Mouse (Mus musculus) forebrain, postnatal 0 days (tissue): ENCODE data around the gene Spn. TPM values are rescaled to one million over a fixed set of nuclear protein-coding genes. Genes with fewer than 3 reads are reported as not detected.

Experiments
- ATAC-seq: fragments of 200-750 bp; cut with Nextera tagmentation; 2 replicates; pipeline ENCODE4 v1.8.0; 2017; ENCODE audit warnings: mild to moderate bottlenecking, moderate library complexity
- DNase-seq: peaks from one replicate; pipeline ENCODE4 v3.0.0-alpha.2; 2015
- H3K27ac ChIP-seq: fragments of 300-500 bp; sonication (generic); 2 replicates; pipeline ENCODE4 v1.5.1; 2014; ENCODE audit warnings: low read depth, mild to moderate bottlenecking, antibody characterized with exemption, low read length, moderate library complexity, mixed read lengths
- H3K27me3 ChIP-seq: fragments of 300-500 bp; sonication (generic); 2 replicates; pipeline ENCODE4 v1.6.1; 2014; ENCODE audit warnings: mild to moderate bottlenecking, low read length, mixed read lengths; ENCODE audit not compliant: insufficient read depth
- H3K36me3 ChIP-seq: fragments of 300-500 bp; sonication (generic); 2 replicates; pipeline ENCODE4 v1.6.1; 2014; ENCODE audit warnings: mild to moderate bottlenecking, moderate library complexity; ENCODE audit not compliant: insufficient read depth
- H3K4me1 ChIP-seq: fragments of 300-500 bp; sonication (generic); 2 replicates; pipeline ENCODE4 v1.6.1; 2014; ENCODE audit warnings: antibody characterized with exemption; ENCODE audit not compliant: insufficient read depth
- H3K4me2 ChIP-seq: fragments of 300-500 bp; sonication (generic); 2 replicates; pipeline ENCODE4 v1.6.1; 2014; ENCODE audit warnings: low read depth, mild to moderate bottlenecking, moderate library complexity
- H3K4me3 ChIP-seq: fragments of 300-500 bp; sonication (generic); 2 replicates; pipeline ENCODE4 v1.5.1; 2014; ENCODE audit warnings: low read depth, low read length, mixed read lengths
- H3K9ac ChIP-seq: fragments of 300-500 bp; sonication (generic); 2 replicates; pipeline ENCODE4 v1.6.1; 2014; ENCODE audit warnings: mild to moderate bottlenecking
- H3K9me3 ChIP-seq: fragments of 300-500 bp; sonication (generic); 2 replicates; pipeline ENCODE4 v1.6.1; 2016; ENCODE audit warnings: low read length
- CTCF ChIP-seq: sonication (generic); IDR thresholded peaks from 2 replicates; pipeline ENCODE4 v1.5.1; 2016; ENCODE audit warnings: antibody characterized with exemption, control low read depth, low read depth
- WGBS: fragments of 180-500 bp; shearing (Covaris S2); extraction: QIAGEN DNeasy Blood & Tissue Kit; methylation state at CpG from one replicate; pipeline ENCODE4 v1.1.7; 2014; 5-methylcytosine and 5-hydroxymethylcytosine counted together
- polyA plus RNA-seq: library from polyadenylated mRNA; unstranded; fragments of >200 nt; fragmentation: Nextera tagmentation; extraction: Ambion mirVana; gene quantifications from 2 replicates; pipeline ENCODE4 v1.2.1, GENCODE M21; 2015
- total RNA-seq: library from RNA; depleted of rRNA; stranded (reverse); fragments of >200 nt; gene quantifications from 2 replicates; pipeline ENCODE4 v1.2.3, GENCODE M21; 2014

Gene Spn
- total and polyA plus RNA-seq, 2 experiments from 2014 or later = 0.10 to 0.14 TPM

DNA sequence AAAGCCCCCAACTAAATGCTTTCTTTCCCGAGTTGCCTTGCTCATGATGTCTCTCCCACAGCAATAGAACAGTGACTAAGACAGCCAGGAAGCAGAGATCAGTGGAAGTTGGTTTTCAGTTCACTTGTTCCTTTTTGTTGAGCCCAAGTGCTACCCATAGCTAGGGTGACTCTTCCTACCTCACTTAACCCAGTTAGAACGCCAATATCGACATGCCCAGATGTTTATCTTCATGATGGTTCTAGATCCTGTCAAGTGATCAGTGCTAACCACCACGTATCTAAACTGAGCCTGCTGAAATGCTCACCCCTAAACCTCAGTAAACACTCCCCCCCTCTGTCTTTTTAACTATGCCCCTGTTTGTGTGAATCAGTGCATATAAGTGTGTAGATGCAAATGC, 38.1 kb downstream of the Spn start:
- Histone ChIP-seq H3K27me3 (no peaks in the 10 kb centered on the region), H3K36me3 (no peaks in the 10 kb centered on the region), H3K27ac (no peak overlapping the region), H3K9ac (no peak overlapping the region), H3K4me1 (no peaks in the 10 kb centered on the region), H3K4me2 (no peak overlapping the region), H3K4me3 (no peak overlapping the region), H3K9me3 (no peaks in the 10 kb centered on the region)
- TF ChIP-seq CTCF = no peak
- ATAC-seq (no peak), DNase-seq (no peak)
- WGBS = 84% methylated on average over 4 of the region's 4 CpGs

DNA sequence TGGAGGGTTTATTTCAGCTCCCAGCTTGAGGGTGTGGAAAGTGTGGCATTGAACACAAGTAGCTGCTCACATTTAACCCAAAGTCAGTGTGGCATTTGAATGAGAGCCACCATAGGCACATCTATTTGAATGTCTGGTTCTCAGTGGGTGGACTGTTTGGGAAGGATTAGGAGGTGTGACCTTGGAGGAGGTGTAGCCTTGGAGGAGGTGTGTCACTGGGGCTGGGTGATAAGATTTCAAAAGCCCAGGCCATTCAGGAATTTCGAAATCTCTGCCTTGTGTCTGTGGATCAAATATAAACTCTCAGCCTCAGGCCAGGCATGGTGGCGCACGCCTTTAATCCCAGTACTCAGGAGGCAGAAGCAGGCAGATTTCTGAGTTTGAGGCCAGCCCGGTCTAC, 38.7 kb downstream of the Spn start:
- DNase-seq = no peak
- Histone ChIP-seq H3K4me3 (no peak overlapping the region), H3K36me3 (no peaks in the 10 kb centered on the region), H3K27ac (no peak overlapping the region), H3K9ac (no peak overlapping the region), H3K9me3 (no peaks in the 10 kb centered on the region), H3K4me1 (no peaks in the 10 kb centered on the region), H3K27me3 (no peaks in the 10 kb centered on the region), H3K4me2 (no peak overlapping the region)
- TF ChIP-seq CTCF = no peak
- ATAC-seq = no peak
- WGBS = 88% methylated on average over 4 of the region's 4 CpGs

GRCm38 (mm10) chr7:127098521-127098920, 39.1 kb downstream of the Spn start:
- H3K4me3 ChIP-seq = no peak overlapping the region
- DNase-seq (no peak), ATAC-seq (no peak)
- H3K36me3 ChIP-seq = no peaks in the 10 kb centered on the region
- H3K9me3 ChIP-seq = no peaks in the 10 kb centered on the region
- no peak overlapping the region for H3K9ac ChIP-seq
- no peak for TF ChIP-seq CTCF
- 84% methylated on average over 5 of the region's 5 CpGs for WGBS
- no peaks in the 10 kb centered on the region for H3K4me1 ChIP-seq
- no peak overlapping the region for H3K27ac ChIP-seq
- H3K27me3 ChIP-seq = no peaks in the 10 kb centered on the region
- H3K4me2 ChIP-seq = no peak overlapping the region

- ATAC-seq (no peak), DNase-seq (no peak)
- Histone ChIP-seq H3K4me3 (no peak overlapping the region), H3K9me3 (no peaks in the 10 kb centered on the region), H3K27ac (no peak overlapping the region), H3K4me1 (no peaks in the 10 kb centered on the region), H3K9ac (no peak overlapping the region), H3K4me2 (no peak overlapping the region), H3K27me3 (no peaks in the 10 kb centered on the region), H3K36me3 (no peaks in the 10 kb centered on the region)
- 76% methylated on average over 7 of the region's 7 CpGs for WGBS
- TF ChIP-seq CTCF = no peak
Measured at GRCm38 (mm10) chr7:127096456-127096855, 41.2 kb downstream of the Spn start.

DNA sequence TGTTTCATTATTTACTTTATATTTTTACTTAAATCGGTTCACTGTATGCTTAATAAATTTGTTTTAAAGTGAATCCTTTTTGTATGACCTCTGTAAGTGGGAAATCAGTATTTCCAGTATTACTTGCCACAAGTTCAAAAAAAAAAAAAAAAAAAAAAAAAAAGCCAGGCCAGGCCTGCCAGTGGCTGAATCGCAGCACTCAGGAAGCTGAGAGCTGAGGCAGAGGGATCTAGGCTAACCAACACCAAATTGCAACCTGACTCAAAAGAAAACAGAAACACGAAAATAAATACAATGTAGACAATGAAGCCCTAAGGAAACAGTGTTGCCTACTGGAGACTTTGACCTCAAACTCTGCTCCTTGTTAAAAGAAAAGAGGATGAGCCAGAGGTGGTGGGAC, 43.7 kb downstream of the Spn start:
- ATAC-seq (no peak), DNase-seq (no peak)
- no peak for TF ChIP-seq CTCF
- no peak overlapping the region for H3K4me2 ChIP-seq
- H3K36me3 ChIP-seq = no peaks in the 10 kb centered on the region
- no peak overlapping the region for H3K9ac ChIP-seq
- no peaks in the 10 kb centered on the region for H3K4me1 ChIP-seq
- no peak overlapping the region for H3K4me3 ChIP-seq
- H3K27me3 ChIP-seq = no peaks in the 10 kb centered on the region
- H3K27ac ChIP-seq = no peak overlapping the region
- no peaks in the 10 kb centered on the region for H3K9me3 ChIP-seq
- 83% methylated on average over 3 of the region's 3 CpGs for WGBS

DNA sequence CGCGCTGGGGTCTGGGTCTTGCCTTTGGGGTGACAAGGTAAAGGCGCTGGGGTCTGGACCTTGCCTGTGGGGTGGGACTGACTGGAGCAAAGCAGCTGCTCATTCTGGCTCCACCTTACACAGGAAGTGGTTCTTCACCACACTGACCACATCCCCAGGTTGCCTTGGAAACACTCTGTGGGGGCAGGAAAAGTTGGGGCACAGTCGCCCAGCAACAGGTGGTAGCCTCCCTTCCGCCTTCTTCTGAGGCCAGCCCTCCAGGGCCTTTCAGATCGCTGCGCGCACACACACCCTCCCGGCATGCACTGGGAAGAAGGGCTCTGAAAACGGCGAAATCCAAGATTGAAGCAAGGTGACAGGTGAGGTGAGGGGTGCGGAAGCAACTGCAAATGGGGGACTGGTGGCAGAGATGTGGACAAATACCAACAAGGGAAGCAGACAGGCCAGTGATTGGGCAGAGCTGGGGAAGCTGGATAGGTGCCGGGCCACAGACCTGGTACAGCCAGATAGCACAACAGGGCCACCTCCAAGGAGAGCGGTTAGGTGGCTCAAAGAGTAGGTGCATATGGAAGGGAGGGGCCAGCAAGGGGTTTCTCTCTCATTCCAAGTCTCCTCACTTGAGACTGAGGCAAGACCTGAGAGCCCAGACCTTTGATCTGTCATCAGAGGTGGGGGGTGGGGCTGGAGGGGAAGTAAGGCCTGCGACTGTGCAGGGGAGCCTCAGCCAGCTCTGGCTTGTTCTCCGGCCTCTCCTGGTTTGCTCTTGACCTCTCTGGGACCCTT, 46.3 kb downstream of the Spn start, which contains the start of gene AI467606:
TSS of gene AI467606 (plus strand) at position 246 of the 783 bp plus-strand sequence.
- Histone ChIP-seq H3K36me3 (no peaks in the 10 kb centered on the region), H3K4me3 (no peak within 1 kb of the TSS), H3K27me3 (no peaks in the 10 kb centered on the region), H3K9ac (no peak within 1 kb of the TSS), H3K27ac (no peak within 1 kb of the TSS), H3K4me2 (no peak within 1 kb of the TSS), H3K9me3 (no peaks in the 10 kb centered on the region), H3K4me1 (no peaks in the 10 kb centered on the region)
- TF ChIP-seq CTCF = no peak
- WGBS = 81% methylated on average over 16 of the region's 16 CpGs
- ATAC-seq (no peak), DNase-seq (no peak)

DNA sequence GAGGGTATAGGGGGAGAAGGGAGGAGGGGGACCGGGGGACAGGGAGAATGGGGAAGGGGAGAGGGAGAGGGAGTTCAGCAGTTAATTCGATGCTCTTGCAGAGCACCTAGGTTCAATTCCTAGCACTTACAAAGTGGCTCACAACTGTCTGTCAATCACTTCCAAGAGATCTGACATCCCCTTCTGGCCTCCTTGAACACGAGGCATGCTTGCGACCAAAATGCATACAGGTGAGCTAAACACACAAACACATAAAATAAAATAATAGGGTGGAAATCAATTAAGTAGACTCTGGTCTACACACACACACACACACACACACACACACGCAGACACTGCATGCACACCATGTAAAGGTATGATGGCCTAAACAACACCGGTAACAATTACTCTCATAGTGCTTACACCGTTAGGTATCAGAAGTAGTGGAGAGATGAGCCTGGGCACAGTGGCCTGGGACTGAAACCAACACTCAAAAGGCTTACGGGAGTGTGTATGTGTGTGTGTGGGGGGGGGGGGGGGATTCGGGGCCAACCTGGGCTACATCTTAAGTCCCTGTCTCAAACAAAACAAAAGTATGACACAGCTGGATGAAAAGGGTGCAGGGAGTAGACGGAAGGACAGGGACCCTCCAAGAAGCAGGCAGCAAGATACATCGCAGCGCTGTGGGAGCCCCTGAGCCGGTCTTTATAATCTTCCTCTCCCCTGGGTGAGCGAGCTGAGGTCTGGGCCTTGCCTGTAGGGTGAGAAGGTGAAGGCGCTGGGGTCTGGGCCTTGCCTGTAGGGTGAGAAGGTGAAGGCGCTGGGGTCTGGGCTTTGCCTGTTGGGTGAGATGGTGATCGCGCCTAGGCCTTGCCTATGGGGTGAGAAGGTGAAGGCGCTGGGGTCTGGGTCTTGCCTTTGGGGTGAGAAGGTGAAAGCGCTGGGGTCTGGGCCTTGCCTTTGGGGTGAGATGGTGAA, 47.2 kb downstream of the Spn start:
- no peak overlapping the region for H3K27ac ChIP-seq
- no peaks in the 10 kb centered on the region for H3K4me1 ChIP-seq
- no peak overlapping the region for H3K4me3 ChIP-seq
- 82% methylated on average over 20 of the region's 20 CpGs for WGBS
- H3K36me3 ChIP-seq = no peaks in the 10 kb centered on the region
- H3K27me3 ChIP-seq = no peaks in the 10 kb centered on the region
- no peak overlapping the region for H3K4me2 ChIP-seq
- H3K9ac ChIP-seq = no peak overlapping the region
- no peak for TF ChIP-seq CTCF
- DNase-seq (no peak), ATAC-seq (no peak)
- H3K9me3 ChIP-seq = no peaks in the 10 kb centered on the region
